Mouse (Mus musculus) CH12F3 (cell line): ENCODE data around the gene Trex2.
"Not testable (repeated sequence)": the region's sequence is repeated elsewhere in the genome, so short reads cannot be mapped to it uniquely, and the experiment has no call there.

Experiments used
- in situ Hi-C: fragments of 300-500 bp; cut with MboI; formaldehyde crosslinking; loops from 2 replicates; pipeline ENCODE4 v1.14.3; 2020; ENCODE audit warnings: low sequenced_read_pairs

Trex2 gene

DNA sequence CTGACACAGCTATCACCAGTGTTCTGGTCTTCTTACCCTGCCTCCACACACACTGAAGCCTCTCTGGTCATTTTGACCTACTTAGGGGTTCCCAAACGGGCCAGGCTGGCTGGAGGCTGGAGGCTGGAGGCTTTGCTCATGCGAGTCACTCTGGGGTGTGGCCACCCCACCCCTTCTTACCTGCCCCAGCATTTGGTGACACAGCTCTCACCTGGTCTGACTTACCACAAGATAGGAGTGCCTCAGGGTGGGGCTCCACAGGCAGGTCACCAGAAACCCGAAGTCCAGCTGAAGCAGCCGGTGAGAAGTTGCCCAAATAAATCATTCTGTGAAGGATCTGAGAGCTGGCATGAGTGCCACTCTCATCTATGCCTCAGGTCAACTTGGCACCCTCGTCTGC is 2.3 kb downstream of the Trex2 start:
- in situ Hi-C loops, result no loop called here

DNA sequence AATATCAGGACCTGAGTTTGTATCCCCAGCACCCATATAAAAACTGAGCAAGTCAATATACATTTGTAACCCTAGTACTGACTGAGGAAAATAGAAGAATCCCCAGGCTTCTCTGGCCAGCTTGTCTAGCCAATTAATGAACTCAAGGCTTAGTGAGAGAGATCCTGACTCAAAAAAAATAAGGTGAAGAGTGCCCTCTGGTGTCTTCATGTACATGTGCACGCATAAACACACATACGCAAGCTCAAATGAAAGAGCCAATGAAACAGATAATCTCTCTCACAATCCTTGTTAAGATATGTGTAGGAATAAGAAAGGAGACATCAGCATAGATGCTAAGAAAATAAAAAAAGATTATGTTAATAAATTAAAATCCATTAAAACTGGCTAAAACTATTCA is 5.1 kb downstream of the Trex2 start:
- in situ Hi-C loops, result no loop called here

DNA sequence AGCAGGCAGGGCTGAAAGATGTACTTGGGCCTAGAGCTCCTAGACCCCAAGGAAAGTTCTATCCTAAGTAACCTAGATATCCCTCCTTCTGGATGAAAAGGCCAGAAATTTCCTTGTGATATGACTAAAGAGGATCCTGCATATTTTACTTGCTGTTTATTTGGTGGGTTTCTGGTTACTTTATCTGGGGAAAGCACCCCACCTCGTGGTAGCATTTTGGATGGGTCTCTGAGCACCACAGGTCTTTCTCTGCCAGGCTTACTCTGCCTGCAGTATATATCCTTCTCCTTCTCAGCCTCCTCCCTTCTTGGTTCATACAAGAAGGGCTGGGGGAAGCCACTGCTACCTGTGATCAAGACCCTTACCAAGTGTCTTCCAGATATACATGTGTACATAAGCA is 22.4 kb downstream of the Trex2 start:
- in situ Hi-C loops, result no loop called here

DNA sequence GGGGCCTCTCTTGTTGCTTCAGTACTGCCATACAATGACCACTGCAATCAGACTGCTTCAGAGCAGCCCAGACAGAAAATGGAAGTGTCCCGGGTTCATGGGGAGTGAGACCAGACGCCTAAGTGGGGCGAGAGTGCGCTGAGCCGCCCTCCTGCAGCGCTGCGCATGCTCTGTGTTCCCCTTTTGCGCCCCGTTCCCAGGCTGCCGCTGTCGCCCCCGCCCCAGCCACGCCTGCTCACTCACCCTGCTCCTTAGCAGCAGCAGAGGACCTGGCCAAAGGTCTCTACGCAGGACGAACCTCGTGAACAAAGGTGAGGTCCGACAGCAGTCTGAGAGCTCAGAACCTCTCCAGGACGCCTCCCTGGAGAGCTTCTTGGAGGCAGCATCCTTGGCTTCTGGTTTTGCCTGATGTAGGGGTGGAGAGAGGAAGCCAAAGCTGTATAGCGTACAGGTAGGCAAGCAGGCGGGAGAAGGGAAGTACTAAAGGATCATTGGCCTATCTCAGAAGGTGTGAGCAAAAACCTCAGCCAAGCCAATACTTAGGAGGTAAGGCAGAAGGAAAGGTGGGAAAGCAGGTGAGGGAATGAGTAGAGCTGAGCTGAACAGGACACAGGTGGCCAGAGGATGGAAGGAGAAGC is 24.1 kb downstream of the Trex2 start, which contains the start of gene Zfp92:
Gene Zfp92 (plus strand): TSS at position 217 of the 638 bp plus-strand sequence.
- in situ Hi-C loops, result no loop called here

DNA sequence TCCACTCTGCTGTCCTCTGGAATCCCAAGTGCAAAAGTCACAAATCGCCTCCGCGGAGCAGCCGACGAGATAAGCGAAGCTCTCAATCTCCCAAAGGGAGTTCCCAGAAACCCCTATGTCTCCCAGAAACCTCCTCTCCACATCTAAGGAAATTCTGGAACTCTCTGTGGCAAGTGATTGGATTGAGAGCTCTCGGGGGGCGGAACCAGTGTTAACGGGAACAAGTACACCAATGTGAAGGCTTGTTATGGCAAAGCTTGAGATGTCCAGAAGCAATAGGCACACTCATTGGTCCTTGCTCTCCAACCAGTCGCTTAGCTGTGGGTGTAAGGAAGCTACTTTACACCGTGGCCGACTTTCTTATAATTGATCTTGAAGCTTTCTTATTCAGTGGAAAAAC is 33.5 kb downstream of the Trex2 start:
- in situ Hi-C loops, result no loop called here

DNA sequence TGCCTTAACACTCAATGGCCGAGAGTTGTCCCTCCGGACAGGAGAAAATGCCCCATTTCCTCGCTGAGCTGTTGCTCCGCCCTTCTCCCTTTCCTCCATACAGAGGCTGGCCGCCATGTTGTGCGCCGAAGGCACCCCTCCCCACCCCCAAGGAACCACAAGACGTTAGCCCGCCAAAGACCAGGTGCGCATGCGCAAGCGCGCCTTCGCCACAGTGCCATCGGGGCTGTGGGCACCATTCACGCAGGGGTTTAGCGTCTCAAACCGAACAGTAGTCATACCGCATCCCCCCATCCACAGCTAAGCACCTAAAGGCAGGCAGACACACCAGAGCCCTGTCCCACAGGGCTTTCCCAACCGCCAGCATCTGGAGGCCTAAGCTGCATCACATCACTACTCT is 34.2 kb downstream of the Trex2 start:
- in situ Hi-C loops, result no loop called here

DNA sequence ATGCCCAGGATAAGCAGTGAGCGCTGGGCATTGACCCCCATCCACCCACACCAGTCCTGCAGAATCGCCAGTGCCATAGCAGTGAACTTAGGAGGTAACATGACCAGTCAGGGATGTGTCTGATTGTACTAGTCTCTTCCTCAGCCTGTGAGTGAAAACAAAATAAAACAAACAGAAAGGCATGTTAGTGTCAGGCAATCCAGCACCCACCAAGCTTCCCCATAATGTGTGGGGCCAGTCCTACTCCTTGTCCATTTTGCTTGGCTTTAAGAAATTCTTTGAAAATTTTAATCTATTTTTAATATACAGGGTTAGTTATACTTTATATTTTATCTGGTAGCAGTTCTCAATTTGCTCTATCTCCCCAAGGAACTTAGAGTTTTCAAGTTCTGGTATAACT is 36.5 kb downstream of the Trex2 start, which contains the start of gene Gm18336:
Gene Gm18336 (minus strand): TSS at position 101 of the 400 bp plus-strand sequence.
- in situ Hi-C loops, result not testable (repeated sequence)

DNA sequence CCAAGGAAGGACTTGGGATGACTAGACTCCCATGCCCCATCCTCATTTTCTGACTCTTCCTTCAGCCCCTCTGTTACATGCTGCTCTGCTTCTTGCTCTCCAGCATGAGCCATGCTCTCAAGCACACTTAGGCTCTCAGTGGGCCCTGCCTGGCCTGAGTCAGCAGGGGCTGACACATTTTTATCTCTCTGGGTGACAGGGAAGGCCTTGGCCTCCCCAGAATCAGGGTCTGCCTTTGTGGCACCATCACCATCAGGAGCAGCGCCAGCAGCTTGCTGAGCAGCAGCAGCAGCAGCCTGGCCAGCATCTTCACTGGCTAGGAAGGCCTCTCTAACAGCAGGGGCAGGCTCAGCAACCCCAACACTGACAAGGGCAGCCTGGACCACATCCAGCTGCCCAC is 38.7 kb downstream of the Trex2 start:
- in situ Hi-C loops, result no loop called here

DNA sequence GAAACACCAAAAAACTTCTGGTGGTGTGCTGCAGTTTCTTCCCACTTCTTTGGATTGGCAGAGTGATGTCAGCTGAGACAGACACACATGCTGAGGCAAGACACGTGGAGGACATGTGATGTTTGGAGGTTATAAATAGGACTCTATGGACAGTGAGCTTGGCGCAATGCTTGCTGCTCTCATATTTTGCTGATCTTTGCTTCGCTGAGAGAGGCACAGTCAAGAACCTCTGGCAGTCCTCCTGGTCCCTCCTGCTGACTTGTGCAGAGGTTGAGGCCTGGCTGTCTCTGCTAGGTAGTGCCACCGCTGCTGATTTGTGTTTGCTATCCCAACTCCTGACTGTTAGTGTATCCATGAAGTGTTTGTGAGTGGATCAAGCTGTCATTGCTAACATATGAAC is 43.7 kb downstream of the Trex2 start:
- in situ Hi-C loops, result no loop called here

DNA sequence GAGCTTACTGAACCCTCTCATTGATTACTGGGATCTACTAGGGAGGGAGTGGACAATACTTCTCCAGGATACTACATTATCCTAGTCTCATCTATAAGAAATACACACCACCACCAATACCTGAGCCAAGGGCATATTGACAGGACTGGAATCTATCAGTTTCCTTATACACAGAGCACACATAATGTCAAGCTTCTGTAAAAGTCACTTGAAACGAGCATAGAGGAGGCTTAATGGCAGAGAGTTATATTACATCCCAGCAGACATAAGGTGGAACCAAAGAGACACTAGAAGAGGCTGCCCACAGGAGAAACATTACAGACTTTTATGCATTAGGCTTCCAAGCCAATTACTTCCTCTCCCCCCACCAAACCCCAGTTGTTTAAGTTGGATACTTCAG is 50.2 kb downstream of the Trex2 start:
- in situ Hi-C loops, result no loop called here

DNA sequence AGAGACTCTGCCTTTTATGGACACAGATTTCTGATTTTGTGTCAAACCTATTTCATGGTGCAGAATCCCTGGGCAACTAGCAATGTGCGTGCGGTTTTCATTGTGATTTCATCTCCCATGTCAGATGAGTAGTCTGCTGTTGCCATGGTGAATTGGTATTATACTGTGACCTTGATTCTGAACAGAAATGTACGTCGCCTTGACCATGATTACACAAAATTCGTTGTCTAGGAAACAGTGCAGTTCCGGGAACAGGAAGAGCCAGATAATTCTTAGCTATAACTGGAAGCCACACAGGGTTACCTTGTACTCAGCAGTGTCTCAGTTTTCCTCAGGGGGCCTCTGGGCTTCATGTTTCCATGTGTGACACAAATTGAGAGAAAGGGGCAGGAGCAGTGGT is 50.7 kb downstream of the Trex2 start:
- in situ Hi-C loops, result no loop called here
